Mouse (Mus musculus) lung, adult 2 months (tissue): ENCODE results near the gene Olfr916.

Source experiments
- CTCF ChIP-seq: fragments of 200-500 bp; IDR thresholded peaks from 2 replicates; pipeline ENCODE4 v1.5.1; 2011; ENCODE audit warnings: mild to moderate bottlenecking, low read length, control low read depth; ENCODE audit not compliant: insufficient read depth
- POLR2A ChIP-seq: fragments of 200-500 bp; IDR thresholded peaks from 2 replicates; pipeline ENCODE4 v1.6.1; 2011; ENCODE audit warnings: low read depth, mild to moderate bottlenecking, control low read depth, low read length, borderline replicate concordance; ENCODE audit errors: extremely low read depth

DNA sequence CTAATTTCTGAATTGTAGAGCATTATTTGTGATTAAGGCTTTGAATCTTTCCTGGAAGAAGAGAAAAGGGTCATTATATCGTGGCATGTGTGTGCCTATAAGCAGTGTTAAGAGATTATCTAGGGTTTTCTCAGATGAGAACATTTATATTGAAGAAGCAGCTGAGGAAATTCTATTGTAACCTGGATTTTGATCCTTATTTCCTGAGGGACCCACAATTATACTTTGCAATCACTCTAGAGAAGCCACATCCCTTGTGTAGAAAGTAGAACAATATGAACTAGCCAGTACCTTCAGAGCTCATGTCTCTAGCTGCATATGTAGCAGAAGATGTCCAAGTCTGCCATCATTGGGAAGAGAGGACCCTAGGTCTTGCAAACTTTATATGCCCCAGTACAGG lies at the start of gene Olfr916:
- TF ChIP-seq CTCF (no peak), POLR2A (no peak)
